Mouse (Mus musculus) megakaryocyte, embryonic 14.5 days (primary cell): ENCODE data around the gene Olfr1411.

Source experiments
- FLI1 ChIP-seq: IDR thresholded peaks from 2 replicates; pipeline ENCODE4 v1.6.1; 2012; ENCODE audit warnings: low read length, inconsistent platforms, mixed read lengths
- GATA1 ChIP-seq: IDR thresholded peaks from 3 replicates; pipeline ENCODE4 v1.6.1; 2012; ENCODE audit warnings: mixed read lengths, low read length, inconsistent platforms, borderline replicate concordance

DNA sequence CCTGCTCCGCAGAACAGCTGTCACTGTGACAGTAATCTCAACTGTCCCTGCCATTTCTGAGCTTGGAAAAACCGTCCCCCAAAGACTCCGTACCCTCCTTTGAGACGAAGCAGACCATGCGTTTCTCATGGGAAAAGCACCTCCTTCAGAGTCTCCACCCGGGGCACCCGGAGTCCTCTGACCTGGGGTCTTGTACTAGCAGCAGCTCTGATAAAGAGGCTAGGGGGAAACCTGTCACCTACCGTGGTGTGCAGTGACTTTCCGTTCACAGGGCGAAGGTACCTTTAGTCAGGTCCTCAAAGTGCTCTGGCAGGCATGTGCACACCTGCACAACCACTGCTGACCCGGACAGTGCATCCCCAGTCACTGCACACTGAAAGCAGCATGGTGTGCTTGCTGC lies 42.5 kb downstream of the Olfr1411 start:
- TF ChIP-seq GATA1 (no peak), FLI1 (no peak)
